37 mouse cellular contexts compared by ENCODE assay signal in the genomic region with DNA sequence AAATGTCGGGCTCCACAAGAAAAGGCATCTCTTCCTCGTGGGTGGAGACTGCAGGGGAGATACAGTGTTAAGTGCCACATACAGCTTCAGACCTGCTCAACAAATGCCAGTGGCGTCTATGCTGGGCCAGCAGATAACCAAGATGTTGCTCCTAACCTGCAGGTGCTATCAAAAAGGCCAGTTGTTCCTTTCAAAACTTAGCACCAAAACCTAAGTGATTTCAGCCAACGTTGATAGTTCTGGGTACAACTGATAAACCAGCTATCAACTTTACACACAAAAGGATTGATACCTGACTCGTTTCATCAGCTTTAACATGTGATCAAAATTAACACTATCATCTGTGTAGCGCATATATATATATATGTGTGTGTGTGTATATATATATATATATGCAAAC. TPM values are rescaled to one million over a fixed set of nuclear protein-coding genes. Genes with fewer than 3 reads are reported as not detected.
DNase-seq lines count a peak whose midpoint lies in the region; ATAC-seq and TF ChIP-seq lines count a peak whose summit lies in the region.
"Had no signal": no experiment of that assay in that cellular context is flagged by ENCODE, and none has a peak within 500 bp of the region (broad histone marks: within the 10 kb centered on the region; RNA-seq: fewer than 3 reads in every experiment).

No protein-coding gene starts in this region.

- no peak for TF ChIP-seq CTCF in thymus, adult 2 months (IDR thresholded peaks at IDR 0.05; ENCODE audit: borderline replicate concordance, control insufficient read depth, extremely low read depth, insufficient read depth, low read length, poor library complexity)

- 73% methylated on average over 6 of the region's 6 CpGs for WGBS in thymus, adult 2 months
- 42% methylated on average over 6 of the region's 6 CpGs for WGBS in liver, embryonic 11.5 days
- 23% methylated on average over 6 of the region's 6 CpGs for WGBS in liver, embryonic 16.5 days (ENCODE audit: insufficient replicate concordance)
- WGBS in forebrain, embryonic 14.5 days, result 77% methylated on average over 6 of the region's 6 CpGs

- H3K9ac ChIP-seq in liver, embryonic 11.5 days (ENCODE audit: low read depth, low read length), result no peak overlapping the region
- no peak overlapping the region for H3K9ac ChIP-seq in liver, embryonic 16.5 days (ENCODE audit: low read depth, low read length)
- no peak overlapping the region for H3K9ac ChIP-seq in forebrain, embryonic 14.5 days (ENCODE audit: low read length)
- H3K9ac ChIP-seq: embryonic facial prominence, embryonic 12.5 days; heart, embryonic 15.5 days; neural tube, embryonic 13.5 days had no signal

- 0 out of 2 replicates have a peak overlapping the region, but pooled peaks have one; percentile 23 for H3K27ac ChIP-seq in thymus, adult 2 months (ENCODE audit: control insufficient read depth, insufficient read depth, low read length)
- no peak overlapping the region for H3K27ac ChIP-seq in liver, embryonic 11.5 days (ENCODE audit: low read depth, low read length)
- no peak overlapping the region for H3K27ac ChIP-seq in liver, embryonic 16.5 days (ENCODE audit: low read length)
- H3K27ac ChIP-seq in forebrain, embryonic 14.5 days (ENCODE audit: low read depth, low read length), result no peak overlapping the region
- H3K27ac ChIP-seq: embryonic facial prominence, embryonic 12.5 days; forebrain, embryonic 10.5 days; heart, embryonic 15.5 days; kidney, postnatal 0 days; macrophage; neural tube, embryonic 13.5 days had no signal

- no peak for DNase-seq in thymus, adult 2 months
- no peak for DNase-seq in thymus, postnatal 10 days (ENCODE audit: low spot score in 2 of 2)
- no peak for DNase-seq in liver, embryonic 11.5 days (ENCODE audit: low spot score)
- no peak for DNase-seq in kidney, postnatal 14 days
- DNase-seq in forebrain, embryonic 14.5 days (ENCODE audit: low spot score), result no peak
- DNase-seq: adrenal gland, postnatal 10 days; cerebellum, adult 11-12 months; cerebellum, adult 9-11 months; embryo, embryonic 11 days; gastrocnemius, postnatal 10 days; kidney, adult 2 months; thymus, postnatal 14 days had no signal

- no peaks in the 10 kb centered on the region for H3K27me3 ChIP-seq in thymus, adult 2 months (ENCODE audit: control insufficient read depth, insufficient read depth, low read length)
- no peaks in the 10 kb centered on the region for H3K27me3 ChIP-seq in liver, embryonic 11.5 days (replicated peaks; ENCODE audit: control insufficient read depth, insufficient read depth, low read length)
- H3K27me3 ChIP-seq in liver, embryonic 16.5 days (ENCODE audit: control insufficient read depth, insufficient read depth, low read depth, low read length), result no peaks in the 10 kb centered on the region
- H3K27me3 ChIP-seq in forebrain, embryonic 14.5 days (replicated peaks; ENCODE audit: control insufficient read depth, insufficient read depth, low read length), result no peaks in the 10 kb centered on the region
- H3K27me3 ChIP-seq: CH12.LX; embryonic facial prominence, embryonic 12.5 days; heart, embryonic 15.5 days; neural tube, embryonic 13.5 days had no signal

- TF ChIP-seq POLR2A in thymus, adult 2 months (IDR thresholded peaks at IDR 0.05; ENCODE audit: control insufficient read depth, extremely low read depth, insufficient read depth, low read length, poor library complexity), result no peak

- no peaks in the 10 kb centered on the region for H3K36me3 ChIP-seq in thymus, adult 2 months (ENCODE audit: control insufficient read depth, insufficient read depth, low read length)
- no peaks in the 10 kb centered on the region for H3K36me3 ChIP-seq in liver, embryonic 11.5 days (ENCODE audit: control insufficient read depth, insufficient read depth, low read length)
- H3K36me3 ChIP-seq in liver, embryonic 16.5 days (ENCODE audit: control insufficient read depth, insufficient read depth), result no peaks in the 10 kb centered on the region
- no peaks in the 10 kb centered on the region for H3K36me3 ChIP-seq in forebrain, embryonic 14.5 days (ENCODE audit: control insufficient read depth, insufficient read depth, low read length)
- H3K36me3 ChIP-seq: embryonic facial prominence, embryonic 12.5 days; forebrain, embryonic 10.5 days; heart, embryonic 15.5 days; neural tube, embryonic 13.5 days had no signal

- H3K4me3 ChIP-seq in thymus, adult 2 months (ENCODE audit: control insufficient read depth, insufficient read depth, low read length), result no peak overlapping the region
- H3K4me3 ChIP-seq in liver, embryonic 11.5 days (ENCODE audit: low read depth, low read length), result no peak overlapping the region
- no peak overlapping the region for H3K4me3 ChIP-seq in liver, embryonic 16.5 days (ENCODE audit: low read depth, low read length)
- H3K4me3 ChIP-seq in forebrain, embryonic 14.5 days (ENCODE audit: low read depth, low read length), result no peak overlapping the region
- H3K4me3 ChIP-seq: embryonic facial prominence, embryonic 12.5 days; forebrain, embryonic 10.5 days; heart, embryonic 15.5 days; myocyte; neural tube, embryonic 13.5 days had no signal

- H3K9me3 ChIP-seq in liver, embryonic 11.5 days (ENCODE audit: control insufficient read depth, low read length), result no peaks in the 10 kb centered on the region
- H3K9me3 ChIP-seq in liver, embryonic 16.5 days (replicated peaks; ENCODE audit: control insufficient read depth, low read length), result no peaks in the 10 kb centered on the region
- H3K9me3 ChIP-seq in forebrain, embryonic 14.5 days (replicated peaks; ENCODE audit: control insufficient read depth, low read length), result no peaks in the 10 kb centered on the region
- H3K9me3 ChIP-seq: embryonic facial prominence, embryonic 12.5 days; forebrain, embryonic 10.5 days; heart, embryonic 15.5 days; neural tube, embryonic 13.5 days had no signal

- peak; percentile 96 for ATAC-seq in liver, embryonic 11.5 days (replicated peaks; ENCODE audit: low FRiP score)
- ATAC-seq in liver, embryonic 16.5 days (ENCODE audit: low read depth), result peak; percentile 91
- no peak for ATAC-seq in erythroblast, adult 5-6 weeks (replicated peaks; ENCODE audit: low FRiP score, poor library complexity, severe bottlenecking)
- no peak for ATAC-seq in forebrain, embryonic 14.5 days
- ATAC-seq: hindbrain, embryonic 16.5 days; Patski had no signal

- peaks cover 3% of the 10 kb centered on the region; the same call in 1 of the 2 replicates for H3K4me1 ChIP-seq in thymus, adult 2 months (replicated peaks; ENCODE audit: control insufficient read depth, insufficient read depth, low read length)
- H3K4me1 ChIP-seq in liver, embryonic 11.5 days (replicated peaks; ENCODE audit: control insufficient read depth, insufficient read depth, low read length), result 0 out of 2 replicates have a peak, but pooled peaks cover 4% of the 10 kb centered on the region
- H3K4me1 ChIP-seq in liver, embryonic 16.5 days (ENCODE audit: control insufficient read depth, low read depth, low read length), result peaks cover 6% of the 10 kb centered on the region
- H3K4me1 ChIP-seq in forebrain, embryonic 14.5 days (ENCODE audit: control insufficient read depth, insufficient read depth, low read length), result no peaks in the 10 kb centered on the region
- H3K4me1 ChIP-seq: embryonic facial prominence, embryonic 12.5 days; forebrain, embryonic 10.5 days; heart, embryonic 15.5 days; neural tube, embryonic 13.5 days had no signal

- no peak overlapping the region; the same call in 1 of the 2 replicates for H3K4me2 ChIP-seq in liver, embryonic 11.5 days
- H3K4me2 ChIP-seq in liver, embryonic 16.5 days (ENCODE audit: low read depth, low read length), result no peak overlapping the region; the same call in 1 of the 2 replicates
- H3K4me2 ChIP-seq in forebrain, embryonic 14.5 days (ENCODE audit: low read length), result no peak overlapping the region
- H3K4me2 ChIP-seq: embryonic facial prominence, embryonic 12.5 days; heart, embryonic 15.5 days; midbrain, embryonic 11.5 days; neural tube, embryonic 13.5 days had no signal

RNA-seq across cellular contexts. Expression of gene Bbs12, which starts 37.7 kb away (rescaled TPM):
- polyA plus RNA-seq in thymus, adult 2 months (2012; rRNA removed), result 1.2 and 1.5 TPM in 2 replicates
- polyA plus RNA-seq in liver, embryonic 11.5 days (2014; fragmentation: Nextera tagmentation; extraction: Ambion mirVana), result 9.2 and 10.7 TPM in 2 replicates
- 2.0 and 2.2 TPM in 2 replicates for polyA plus RNA-seq in liver, embryonic 16.5 days (2015; fragmentation: Nextera tagmentation; extraction: Ambion mirVana)
- total RNA-seq in erythroblast, adult 5-6 weeks (2015; ENCODE audit: low replicate concordance), result 0.77 TPM in 1 of 2 replicates, not detected in the other
- 0.56 and 0.68 TPM in 2 replicates for total RNA-seq in erythroblast, adult 5-6 weeks (2017; ENCODE audit: low replicate concordance)
- polyA plus RNA-seq in forebrain, embryonic 14.5 days (2014; fragmentation: Nextera tagmentation; extraction: Ambion mirVana), result 5.9 and 6.8 TPM in 2 replicates

RNA-seq across cellular contexts. Expression of gene Cetn4, which starts 37.8 kb away (rescaled TPM):
- polyA plus RNA-seq in thymus, adult 2 months (2012; rRNA removed), result 0.09 and 0.33 TPM in 2 replicates
- 2.2 and 2.4 TPM in 2 replicates for polyA plus RNA-seq in liver, embryonic 11.5 days (2014; fragmentation: Nextera tagmentation; extraction: Ambion mirVana)
- 0.95 and 1.1 TPM in 2 replicates for polyA plus RNA-seq in liver, embryonic 16.5 days (2015; fragmentation: Nextera tagmentation; extraction: Ambion mirVana)
- 1.3 TPM in 1 of 2 replicates, not detected in the other for total RNA-seq in erythroblast, adult 5-6 weeks (2015; ENCODE audit: low replicate concordance)
- total RNA-seq in erythroblast, adult 5-6 weeks (2017; ENCODE audit: low replicate concordance), result 0.98 and 3.8 TPM in 2 replicates
- 1.6 and 2.0 TPM in 2 replicates for polyA plus RNA-seq in forebrain, embryonic 14.5 days (2014; fragmentation: Nextera tagmentation; extraction: Ambion mirVana)
- polyA plus RNA-seq: liver, adult 2 months had no signal

RNA-seq across cellular contexts. Expression of gene Il21, which starts 42.2 kb away (rescaled TPM):
- polyA plus RNA-seq in thymus, adult 2 months (2012; rRNA removed), result 0.05 and 0.08 TPM in 2 replicates
- not detected in 2 replicates for polyA plus RNA-seq in liver, embryonic 11.5 days (2014; fragmentation: Nextera tagmentation; extraction: Ambion mirVana)
- polyA plus RNA-seq in liver, embryonic 16.5 days (2015; fragmentation: Nextera tagmentation; extraction: Ambion mirVana), result not detected in 2 replicates
- total RNA-seq in erythroblast, adult 5-6 weeks (2015; ENCODE audit: low replicate concordance), result not detected in 2 replicates
- not detected in 2 replicates for total RNA-seq in erythroblast, adult 5-6 weeks (2017; ENCODE audit: low replicate concordance)
- not detected in 2 replicates for polyA plus RNA-seq in forebrain, embryonic 14.5 days (2014; fragmentation: Nextera tagmentation; extraction: Ambion mirVana)
- total RNA-seq: adrenal gland, postnatal 10 days; CH12.LX; ES-E14; gastrocnemius, postnatal 10 days; heart, adult 8-10 months; heart, postnatal 25 days; left cerebral cortex, adult 18-20 months; liver, adult 2 months; midbrain, postnatal 0 days had no signal
- polyA plus RNA-seq: embryonic facial prominence, embryonic 12.5 days; forebrain, embryonic 10.5 days; gonadal fat pad, adult 2 months; heart, embryonic 15.5 days; hindbrain, embryonic 11.5 days; hindbrain, embryonic 16.5 days; intestine, embryonic 14.5 days; kidney, adult 2 months; kidney, postnatal 0 days; limb, embryonic 11.5 days; liver, adult 2 months; lung, embryonic 16.5 days; macrophage; midbrain, embryonic 11.5 days; midbrain, postnatal 0 days; myocyte; neural tube, embryonic 13.5 days; Patski; urinary bladder, adult 2 months had no signal

Comparison
In these comparisons a context has a peak if more than half of its experiments do, and no peak if none do; other contexts are left out.
1. ATAC-seq: peak in liver, embryonic 11.5 days (single experiment) and liver, embryonic 16.5 days (single experiment); none in erythroblast, adult 5-6 weeks (single experiment) and forebrain, embryonic 14.5 days (single experiment).